Mouse (Mus musculus): ENCODE measurements at regions not wholly inside any gene's neighbourhood (a gene's known extent, or its start where the extent isn't known, plus 50 kb on each side); places are given as distances from the start of the nearest gene placed in this dataset.
"Not testable (repeated sequence)": the region's sequence is repeated elsewhere in the genome, so short reads cannot be mapped to it uniquely, and the experiment has no call there.

GRCm38 (mm10) chr4:89527966-89528365 lies 151.3 kb upstream of the Dmrta1 start:
- 65% methylated on average over 1 of the region's 1 CpGs for WGBS
- Histone ChIP-seq H3K9me3 (ENCODE audit: control insufficient read depth, low read length) (no peaks in the 10 kb centered on the region), H3K4me3 (ENCODE audit: low read depth, low read length) (no peak overlapping the region), H3K9ac (ENCODE audit: low read length) (no peak overlapping the region), H3K27ac (ENCODE audit: low read depth) (no peak overlapping the region), H3K4me2 (ENCODE audit: low read length) (no peak overlapping the region), H3K27me3 (replicated peaks; ENCODE audit: control insufficient read depth, insufficient read depth, low read length) (peaks cover 35% of the 10 kb centered on the region), H3K4me1 (replicated peaks; ENCODE audit: control insufficient read depth, insufficient read depth, low read length) (0 out of 2 replicates have a peak, but pooled peaks cover 4% of the 10 kb centered on the region), H3K36me3 (ENCODE audit: control insufficient read depth, insufficient read depth, low read length) (no peaks in the 10 kb centered on the region)
- ATAC-seq (replicated peaks; ENCODE audit: low FRiP score, low TSS enrichment, low read depth) = no peak
- DNase-seq (ENCODE audit: low spot score) = no peak

- Histone ChIP-seq H3K27me3 (replicated peaks; ENCODE audit: control insufficient read depth, insufficient read depth, low read length) (peaks cover 40% of the 10 kb centered on the region), H3K9ac (ENCODE audit: low read length) (no peak overlapping the region), H3K4me3 (ENCODE audit: low read depth, low read length) (no peak overlapping the region), H3K36me3 (ENCODE audit: control insufficient read depth, insufficient read depth, low read length) (no peaks in the 10 kb centered on the region), H3K4me1 (replicated peaks; ENCODE audit: control insufficient read depth, insufficient read depth, low read length) (0 out of 2 replicates have a peak, but pooled peaks cover 4% of the 10 kb centered on the region), H3K27ac (ENCODE audit: low read depth) (no peak overlapping the region), H3K9me3 (ENCODE audit: control insufficient read depth, low read length) (no peaks in the 10 kb centered on the region), H3K4me2 (ENCODE audit: low read length) (no peak overlapping the region)
- ATAC-seq (replicated peaks; ENCODE audit: low FRiP score, low TSS enrichment, low read depth) = no peak
- WGBS = 80% methylated on average over 7 of the region's 7 CpGs
- no peak for DNase-seq (ENCODE audit: low spot score)
Measured at GRCm38 (mm10) chr4:89527326-89527725, 151.9 kb upstream of the Dmrta1 start.

GRCm38 (mm10) chr4:89525525-89525924 lies 153.7 kb upstream of the Dmrta1 start:
- not testable (repeated sequence) for H3K4me2 ChIP-seq (ENCODE audit: low read length); H3K4me1 ChIP-seq (replicated peaks; ENCODE audit: control insufficient read depth, insufficient read depth, low read length); H3K9ac ChIP-seq (ENCODE audit: low read length); DNase-seq (ENCODE audit: low spot score); H3K36me3 ChIP-seq (ENCODE audit: control insufficient read depth, insufficient read depth, low read length); H3K27ac ChIP-seq (ENCODE audit: low read depth); H3K9me3 ChIP-seq (ENCODE audit: control insufficient read depth, low read length); ATAC-seq (replicated peaks; ENCODE audit: low FRiP score, low TSS enrichment, low read depth); H3K4me3 ChIP-seq (ENCODE audit: low read depth, low read length)
- WGBS = 54% methylated on average over 4 of the region's 4 CpGs
- peaks cover 42% of the 10 kb centered on the region for H3K27me3 ChIP-seq (replicated peaks; ENCODE audit: control insufficient read depth, insufficient read depth, low read length)

GRCm38 (mm10) chr4:89524260-89525200 lies 154.7 kb upstream of the Dmrta1 start:
- Histone ChIP-seq H3K27me3 (replicated peaks; ENCODE audit: control insufficient read depth, insufficient read depth, low read length) (peaks cover 36% of the 10 kb centered on the region), H3K9ac (ENCODE audit: low read length) (0 out of 2 replicates have a peak overlapping the region, but pooled peaks have one; percentile 35)
- WGBS = 1% methylated on average over 40 of the region's 40 CpGs

GRCm38 (mm10) chr4:89523423-89524259 lies 155.6 kb upstream of the Dmrta1 start:
- peak; percentile 54; the same call in 1 of the 2 replicates for ATAC-seq (replicated peaks; ENCODE audit: low FRiP score, low TSS enrichment, low read depth)
- H3K9ac ChIP-seq (ENCODE audit: low read length) = no peak overlapping the region

More at GRCm38 (mm10) chr4:89524260-89525200, 154.7 kb upstream of the Dmrta1 start:
- DNase-seq (ENCODE audit: low spot score) (peak; percentile 90), ATAC-seq (replicated peaks; ENCODE audit: low FRiP score, low TSS enrichment, low read depth) (peak; percentile 64; the same call in 1 of the 2 replicates)
- 0 out of 2 replicates have a peak, but pooled peaks cover 4% of the 10 kb centered on the region for H3K4me1 ChIP-seq (replicated peaks; ENCODE audit: control insufficient read depth, insufficient read depth, low read length)
- H3K27ac ChIP-seq (ENCODE audit: low read depth) = no peak overlapping the region
- peak overlapping the region; percentile 80 for H3K4me2 ChIP-seq (ENCODE audit: low read length)
- H3K36me3 ChIP-seq (ENCODE audit: control insufficient read depth, insufficient read depth, low read length) = no peaks in the 10 kb centered on the region
- no peaks in the 10 kb centered on the region for H3K9me3 ChIP-seq (ENCODE audit: control insufficient read depth, low read length)
- H3K4me3 ChIP-seq (ENCODE audit: low read depth, low read length) = peak overlapping the region; percentile 47

GRCm38 (mm10) chr4:89518027-89518426 lies 161.2 kb upstream of the Dmrta1 start:
- Histone ChIP-seq H3K4me3 (ENCODE audit: low read depth, low read length) (no peak overlapping the region), H3K4me1 (replicated peaks; ENCODE audit: control insufficient read depth, insufficient read depth, low read length) (no peaks in the 10 kb centered on the region), H3K4me2 (ENCODE audit: low read length) (no peak overlapping the region), H3K9me3 (ENCODE audit: control insufficient read depth, low read length) (no peaks in the 10 kb centered on the region), H3K27ac (ENCODE audit: low read depth) (no peak overlapping the region), H3K27me3 (replicated peaks; ENCODE audit: control insufficient read depth, insufficient read depth, low read length) (peaks cover 18% of the 10 kb centered on the region), H3K9ac (ENCODE audit: low read length) (no peak overlapping the region), H3K36me3 (ENCODE audit: control insufficient read depth, insufficient read depth, low read length) (no peaks in the 10 kb centered on the region)
- ATAC-seq (replicated peaks; ENCODE audit: low FRiP score, low TSS enrichment, low read depth) = no peak
- WGBS = 54% methylated on average over 3 of the region's 3 CpGs
- DNase-seq (ENCODE audit: low spot score) = no peak

More at GRCm38 (mm10) chr4:89523423-89524259, 155.6 kb upstream of the Dmrta1 start:
- Histone ChIP-seq H3K27ac (ENCODE audit: low read depth) (no peak overlapping the region), H3K4me1 (replicated peaks; ENCODE audit: control insufficient read depth, insufficient read depth, low read length) (0 out of 2 replicates have a peak, but pooled peaks cover 4% of the 10 kb centered on the region), H3K36me3 (ENCODE audit: control insufficient read depth, insufficient read depth, low read length) (no peaks in the 10 kb centered on the region), H3K4me2 (ENCODE audit: low read length) (peak overlapping the region; percentile 80), H3K27me3 (replicated peaks; ENCODE audit: control insufficient read depth, insufficient read depth, low read length) (peaks cover 37% of the 10 kb centered on the region), H3K9me3 (ENCODE audit: control insufficient read depth, low read length) (no peaks in the 10 kb centered on the region), H3K4me3 (ENCODE audit: low read depth, low read length) (peak overlapping the region; percentile 47; the same call in 1 of the 2 replicates)
- DNase-seq (ENCODE audit: low spot score) = no peak
- WGBS = 9% methylated on average over 10 of the region's 10 CpGs

- 29% methylated on average over 7 of the region's 7 CpGs for WGBS
- no peaks in the 10 kb centered on the region for H3K4me1 ChIP-seq (replicated peaks; ENCODE audit: control insufficient read depth, insufficient read depth, low read length)
- peaks cover 7% of the 10 kb centered on the region; the same call in 1 of the 2 replicates for H3K27me3 ChIP-seq (replicated peaks; ENCODE audit: control insufficient read depth, insufficient read depth, low read length)
- DNase-seq (ENCODE audit: low spot score) = no peak
- no peaks in the 10 kb centered on the region for H3K36me3 ChIP-seq (ENCODE audit: control insufficient read depth, insufficient read depth, low read length)
- no peak for ATAC-seq (replicated peaks; ENCODE audit: low FRiP score, low TSS enrichment, low read depth)
- no peak overlapping the region for H3K4me3 ChIP-seq (ENCODE audit: low read depth, low read length)
- no peaks in the 10 kb centered on the region for H3K9me3 ChIP-seq (ENCODE audit: control insufficient read depth, low read length)
- no peak overlapping the region for H3K4me2 ChIP-seq (ENCODE audit: low read length)
- H3K27ac ChIP-seq (ENCODE audit: low read depth) = no peak overlapping the region
- H3K9ac ChIP-seq (ENCODE audit: low read length) = no peak overlapping the region
Measured at GRCm38 (mm10) chr4:89515823-89516411, 163.3 kb upstream of the Dmrta1 start.

- Histone ChIP-seq H3K4me3 (ENCODE audit: low read depth, low read length) (no peak overlapping the region), H3K27ac (ENCODE audit: low read depth) (no peak overlapping the region), H3K9me3 (ENCODE audit: control insufficient read depth, low read length) (no peaks in the 10 kb centered on the region), H3K27me3 (replicated peaks; ENCODE audit: control insufficient read depth, insufficient read depth, low read length) (peaks cover 7% of the 10 kb centered on the region; the same call in 1 of the 2 replicates), H3K9ac (ENCODE audit: low read length) (no peak overlapping the region), H3K36me3 (ENCODE audit: control insufficient read depth, insufficient read depth, low read length) (no peaks in the 10 kb centered on the region), H3K4me1 (replicated peaks; ENCODE audit: control insufficient read depth, insufficient read depth, low read length) (no peaks in the 10 kb centered on the region), H3K4me2 (ENCODE audit: low read length) (no peak overlapping the region)
- no peak for ATAC-seq (replicated peaks; ENCODE audit: low FRiP score, low TSS enrichment, low read depth)
- no peak for DNase-seq (ENCODE audit: low spot score)
- 89% methylated on average over 7 of the region's 7 CpGs for WGBS
Measured at GRCm38 (mm10) chr4:89514981-89515380, 164.3 kb upstream of the Dmrta1 start.

Measured in intestine, embryonic 14.5 days (tissue).